Mouse (Mus musculus) heart, embryonic 11.5 days (tissue): ENCODE data around the gene Olfr466. TPM values are rescaled to one million over a fixed set of nuclear protein-coding genes. Genes with fewer than 3 reads are reported as not detected.

Experiments used
- ATAC-seq: fragments of 200-750 bp; cut with Nextera tagmentation; replicated peaks from 2 replicates; pipeline ENCODE4 v1.8.0; 2017; ENCODE audit warnings: moderate library complexity; ENCODE audit not compliant: insufficient number of reproducible peaks, low FRiP score, low TSS enrichment
- H3K27ac ChIP-seq: fragments of 300-500 bp; sonication (generic); 2 replicates; pipeline ENCODE4 v1.5.1; 2014; ENCODE audit warnings: mild to moderate bottlenecking, low read depth, low read length
- H3K27me3 ChIP-seq: fragments of 300-500 bp; sonication (generic); 2 replicates; pipeline ENCODE4 v1.6.1; 2014; ENCODE audit warnings: mild to moderate bottlenecking, low read length, mixed read lengths; ENCODE audit not compliant: control insufficient read depth, insufficient read depth
- H3K36me3 ChIP-seq: fragments of 300-500 bp; sonication (generic); 2 replicates; pipeline ENCODE4 v1.6.1; 2014; ENCODE audit warnings: mild to moderate bottlenecking, low read length, moderate library complexity, mixed read lengths; ENCODE audit not compliant: control insufficient read depth, insufficient read depth
- H3K4me1 ChIP-seq: fragments of 300-500 bp; sonication (generic); 2 replicates; pipeline ENCODE4 v1.6.1; 2014; ENCODE audit warnings: low read length; ENCODE audit not compliant: control insufficient read depth, insufficient read depth
- H3K4me2 ChIP-seq: fragments of 300-500 bp; sonication (generic); 2 replicates; pipeline ENCODE4 v1.6.1; 2014; ENCODE audit warnings: mild to moderate bottlenecking, moderate library complexity
- H3K4me3 ChIP-seq: fragments of 300-500 bp; sonication (generic); 2 replicates; pipeline ENCODE4 v1.5.1; 2014; ENCODE audit warnings: low read depth, low read length
- H3K9ac ChIP-seq: fragments of 300-500 bp; sonication (generic); 2 replicates; pipeline ENCODE4 v1.6.1; 2014; ENCODE audit warnings: mild to moderate bottlenecking, low read depth, low read length, moderate library complexity
- H3K9me3 ChIP-seq: fragments of 300-500 bp; sonication (generic); replicated peaks from 2 replicates; pipeline ENCODE4 v1.6.1; 2016; ENCODE audit warnings: low read length; ENCODE audit not compliant: control insufficient read depth
- WGBS: fragments of 180-500 bp; shearing (Covaris S2); extraction: QIAGEN DNeasy Blood & Tissue Kit; methylation state at CpG from one replicate; pipeline ENCODE4 v1.1.7; 2014; ENCODE audit not compliant: insufficient replicate concordance; 5-methylcytosine and 5-hydroxymethylcytosine counted together
- polyA plus RNA-seq: library from polyadenylated mRNA; unstranded; fragments of >200 nt; fragmentation: Nextera tagmentation; extraction: Ambion mirVana; gene quantifications from 2 replicates; pipeline ENCODE4 v1.2.1, GENCODE M21; 2014

The Olfr466 gene
- polyA plus RNA-seq, 1 experiment from 2014 or later = not detected

DNA sequence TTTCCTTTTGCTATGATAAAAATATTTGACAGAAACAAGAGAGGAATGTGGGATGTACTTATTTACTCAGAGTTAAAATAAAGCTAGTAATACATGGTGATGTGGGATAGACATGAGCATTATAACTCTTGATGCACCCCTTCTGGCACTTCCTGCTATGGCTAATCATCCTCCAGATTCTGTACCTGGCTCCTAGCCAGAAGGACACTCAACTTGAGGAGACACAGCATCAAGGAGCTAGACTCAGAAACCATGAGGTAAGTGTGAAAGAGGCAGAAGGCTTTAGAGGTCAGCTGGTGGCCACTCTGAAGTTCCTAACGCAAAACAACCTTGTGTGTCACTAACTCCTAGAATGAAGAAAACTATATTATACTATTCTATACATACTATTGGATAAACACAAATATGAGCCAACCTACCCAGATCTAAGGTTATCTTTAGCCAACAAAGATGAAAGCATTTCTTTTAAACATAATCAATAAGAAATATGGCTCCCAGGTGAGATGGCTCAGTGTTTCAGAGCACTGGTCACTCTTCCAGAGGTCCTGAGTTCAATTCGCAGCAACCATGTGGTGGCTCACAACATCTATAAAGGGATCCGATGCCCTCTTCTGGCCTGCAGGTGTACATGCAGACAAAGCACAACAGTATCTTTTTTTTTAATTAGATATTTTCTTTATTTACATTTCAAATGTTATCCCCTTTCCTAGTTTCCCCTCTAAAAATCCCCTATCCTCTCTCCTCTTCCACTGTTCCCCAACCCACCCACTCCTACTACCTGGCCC lies 22.8 kb upstream of the Olfr466 start:
- Histone ChIP-seq H3K4me2 (no peak overlapping the region), H3K27ac (no peak overlapping the region), H3K27me3 (no peaks in the 10 kb centered on the region), H3K9ac (no peak overlapping the region), H3K4me1 (no peaks in the 10 kb centered on the region), H3K4me3 (no peak overlapping the region), H3K36me3 (no peaks in the 10 kb centered on the region), H3K9me3 (no peaks in the 10 kb centered on the region)
- WGBS = 52% methylated on average over 3 of the region's 3 CpGs
- no peak for ATAC-seq

DNA sequence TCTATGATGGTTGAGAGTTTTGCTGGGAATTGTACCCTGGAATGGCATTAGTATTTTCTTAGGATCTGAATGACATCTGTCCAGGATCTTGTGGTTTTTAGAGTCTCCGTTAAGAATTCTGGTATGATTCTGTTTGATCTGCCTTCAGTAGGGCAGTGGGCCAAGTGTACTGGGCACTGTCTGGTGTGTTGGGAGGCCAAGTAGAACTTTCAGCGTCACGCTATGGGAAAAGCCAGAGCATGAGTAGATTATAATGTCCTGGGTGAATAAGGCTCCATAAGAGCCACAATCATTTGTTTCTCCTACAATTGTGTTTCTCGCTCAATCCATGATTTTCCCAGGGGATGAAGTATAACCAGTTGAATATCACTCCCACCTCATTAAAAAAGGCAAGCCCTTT lies 12.3 kb upstream of the Olfr466 start, which contains the start of gene Olfr465-ps1:
Gene Olfr465-ps1 (plus strand): TSS at position 301 of the 400 bp plus-strand sequence.
- no peak for ATAC-seq
- Histone ChIP-seq H3K9ac (no peak within 1 kb of the TSS), H3K4me3 (no peak within 1 kb of the TSS), H3K27me3 (no peaks in the 10 kb centered on the region), H3K4me2 (no peak within 1 kb of the TSS), H3K4me1 (no peaks in the 10 kb centered on the region), H3K9me3 (no peaks in the 10 kb centered on the region), H3K27ac (no peak within 1 kb of the TSS), H3K36me3 (no peaks in the 10 kb centered on the region)
- 77% methylated on average over 4 of the region's 4 CpGs for WGBS

DNA sequence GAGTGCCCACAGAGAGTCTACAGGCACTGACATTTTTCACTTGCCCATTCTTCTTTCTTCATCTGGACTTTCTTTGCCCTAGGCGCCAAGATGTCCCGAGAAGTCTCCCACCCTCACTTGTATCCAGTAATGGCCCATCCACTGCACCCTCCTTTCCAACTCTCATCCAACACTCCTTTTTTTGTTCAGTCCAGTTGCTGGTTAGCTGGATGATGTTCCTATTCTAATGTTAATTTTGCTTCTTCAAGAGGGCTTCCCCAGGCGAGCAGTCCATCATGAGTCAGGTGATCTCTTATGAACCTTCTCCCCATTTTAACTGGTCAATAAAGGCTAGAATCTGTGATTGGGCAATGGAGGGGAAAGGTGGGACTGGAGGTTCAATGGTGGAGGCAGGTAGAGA lies 24.1 kb downstream of the Olfr466 start:
- Histone ChIP-seq H3K36me3 (no peaks in the 10 kb centered on the region), H3K4me3 (no peak overlapping the region), H3K4me1 (no peaks in the 10 kb centered on the region), H3K27me3 (no peaks in the 10 kb centered on the region), H3K4me2 (no peak overlapping the region), H3K9ac (no peak overlapping the region), H3K27ac (no peak overlapping the region), H3K9me3 (no peaks in the 10 kb centered on the region)
- 70% methylated on average over 3 of the region's 3 CpGs for WGBS
- no peak for ATAC-seq

DNA sequence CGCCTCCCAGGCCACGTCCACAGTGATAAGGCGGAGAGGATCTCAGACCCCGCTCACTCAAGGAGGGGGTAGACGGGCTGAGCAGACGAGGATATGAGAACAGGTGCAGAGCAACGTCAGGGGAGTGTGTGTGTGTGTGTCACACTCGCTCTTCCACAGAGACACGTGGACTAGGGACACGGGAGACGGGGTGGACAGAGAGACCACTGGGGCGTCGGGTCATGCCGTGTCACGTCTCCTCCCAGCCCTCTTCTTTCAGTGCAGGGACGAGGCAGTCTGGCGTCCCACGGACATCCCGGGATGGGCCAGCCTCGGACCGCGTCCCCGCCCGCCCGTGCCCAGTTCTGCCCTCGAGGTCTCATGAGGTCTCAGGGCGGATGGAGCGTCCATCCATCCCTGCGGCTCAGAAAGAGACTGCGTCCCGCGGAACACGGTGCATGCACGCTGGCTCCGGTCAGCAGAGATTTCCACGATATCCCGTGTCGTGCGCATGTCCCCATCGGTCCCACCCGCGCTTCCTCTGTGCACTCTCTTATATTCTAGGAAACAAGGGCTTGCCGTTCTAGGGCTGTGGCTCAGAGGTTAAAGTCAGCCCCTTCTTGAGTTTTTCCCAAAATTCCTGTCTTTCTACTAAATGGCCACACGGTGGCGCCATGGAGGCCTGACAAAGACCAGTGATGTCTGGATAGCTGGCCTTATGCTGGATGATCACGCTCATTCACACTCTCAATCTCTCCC lies 25.9 kb downstream of the Olfr466 start:
- no peaks in the 10 kb centered on the region for H3K9me3 ChIP-seq
- H3K36me3 ChIP-seq = no peaks in the 10 kb centered on the region
- 18% methylated on average over 46 of the region's 46 CpGs for WGBS
- ATAC-seq = peak; percentile 35; the same call in 1 of the 2 replicates
- peak overlapping the region; percentile 30 for H3K4me3 ChIP-seq
- no peaks in the 10 kb centered on the region for H3K27me3 ChIP-seq
- H3K27ac ChIP-seq = no peak overlapping the region
- H3K4me2 ChIP-seq = peak overlapping the region; percentile 69
- no peak overlapping the region for H3K9ac ChIP-seq
- no peaks in the 10 kb centered on the region for H3K4me1 ChIP-seq

DNA sequence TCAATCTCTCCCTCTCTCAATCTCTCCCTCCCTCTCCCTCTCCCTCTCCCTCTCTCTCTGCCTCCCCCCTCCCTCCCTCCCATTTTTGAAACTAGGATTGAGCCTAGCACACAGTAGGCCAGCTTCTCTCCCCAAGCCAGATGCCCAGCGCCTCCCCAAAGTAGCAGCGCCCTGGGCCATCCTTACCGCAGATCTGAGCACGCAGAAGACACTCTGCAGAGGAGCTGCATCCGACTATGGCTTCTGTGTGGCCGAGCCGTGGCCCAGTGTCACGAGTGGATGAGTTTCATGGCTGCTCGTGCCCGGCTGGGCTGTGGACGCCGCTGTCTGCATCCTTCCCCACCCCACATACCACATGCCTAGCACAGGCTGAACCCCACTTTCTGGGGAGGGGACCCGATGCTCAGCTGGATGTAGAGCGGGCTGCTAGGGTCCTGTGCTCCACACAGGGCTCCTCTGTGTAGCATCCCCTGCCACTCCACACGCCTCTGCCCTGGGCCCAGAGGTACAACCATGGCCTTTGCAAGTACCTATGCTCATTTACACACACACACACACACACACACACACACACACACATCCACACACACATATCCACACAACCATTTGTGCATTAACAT lies 26.5 kb downstream of the Olfr466 start:
- Histone ChIP-seq H3K9ac (no peak overlapping the region), H3K4me2 (no peak overlapping the region), H3K27me3 (no peaks in the 10 kb centered on the region), H3K9me3 (no peaks in the 10 kb centered on the region), H3K36me3 (no peaks in the 10 kb centered on the region), H3K4me3 (no peak overlapping the region), H3K27ac (no peak overlapping the region), H3K4me1 (no peaks in the 10 kb centered on the region)
- no peak for ATAC-seq
- 49% methylated on average over 15 of the region's 15 CpGs for WGBS

DNA sequence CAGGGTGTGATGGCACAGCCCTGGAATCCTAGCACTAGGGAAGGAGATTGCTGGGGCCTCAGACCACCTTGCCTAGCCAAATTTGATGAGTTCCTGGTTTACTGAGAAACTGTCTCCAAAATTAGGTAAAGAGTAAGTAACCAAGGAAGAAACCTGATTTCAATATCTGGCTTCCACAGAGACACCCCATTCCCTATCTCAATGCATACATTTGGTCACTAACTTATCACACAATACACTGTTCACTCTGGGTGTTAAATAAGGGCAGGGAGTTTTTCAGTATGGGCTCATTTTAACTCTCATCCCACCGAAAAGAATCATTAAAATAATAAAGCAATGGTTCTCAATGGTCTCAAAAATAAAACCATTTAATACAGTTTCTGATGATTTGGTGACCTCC lies 50.6 kb downstream of the Olfr466 start:
- no peak for ATAC-seq

More for the DNA sequence above, 50.6 kb downstream of the Olfr466 start:
- Histone ChIP-seq H3K4me2 (no peak overlapping the region), H3K4me1 (no peaks in the 10 kb centered on the region), H3K27me3 (no peaks in the 10 kb centered on the region), H3K9ac (no peak overlapping the region), H3K9me3 (no peaks in the 10 kb centered on the region; the same call in 1 of the 2 replicates), H3K27ac (no peak overlapping the region), H3K4me3 (no peak overlapping the region), H3K36me3 (no peaks in the 10 kb centered on the region)
- 64% methylated on average over 1 of the region's 1 CpGs for WGBS

Other genes starting within 250 kb of the Olfr466 start
- 0.03 TPM in 1 of 2 replicates, not detected in the other for gene Cntnap3, start 246.3 kb upstream of the Olfr466 start, polyA plus RNA-seq
- not detected in 2 replicates for gene Spata31, start 232.8 kb upstream of the Olfr466 start, polyA plus RNA-seq
- gene Spata31d1c, start 117.2 kb upstream of the Olfr466 start, polyA plus RNA-seq = not detected in 2 replicates
- gene Prss47, start 97.5 kb upstream of the Olfr466 start, polyA plus RNA-seq = not detected in 2 replicates
- 35.6 and 37.4 TPM in 2 replicates for gene Mfsd14b, start 37.3 kb upstream of the Olfr466 start, polyA plus RNA-seq
- not detected in 2 replicates for gene Olfr465-ps1, start 12.2 kb upstream of the Olfr466 start, polyA plus RNA-seq
- gene Nlrp4f, start 55.7 kb downstream of the Olfr466 start, polyA plus RNA-seq = not detected in 2 replicates
- gene Gm10775, start 109.3 kb downstream of the Olfr466 start, polyA plus RNA-seq = not detected in 2 replicates
- 14.4 and 16.7 TPM in 2 replicates for gene Zfp369, start 128.6 kb downstream of the Olfr466 start, polyA plus RNA-seq